Mouse (Mus musculus) left cerebral cortex, adult 11 months (tissue): Measurements from ENCODE around the gene Mtss1l.

Experiments used
- DNase-seq: peaks from one replicate; pipeline ENCODE4 v3.0.0; 2022; ENCODE audit warnings: low spot score

The Mtss1l gene

GRCm38 (mm10) chr8:110738591-110739195 is 17.4 kb downstream of the Mtss1l start:
- DNase-seq = no peak

DNA sequence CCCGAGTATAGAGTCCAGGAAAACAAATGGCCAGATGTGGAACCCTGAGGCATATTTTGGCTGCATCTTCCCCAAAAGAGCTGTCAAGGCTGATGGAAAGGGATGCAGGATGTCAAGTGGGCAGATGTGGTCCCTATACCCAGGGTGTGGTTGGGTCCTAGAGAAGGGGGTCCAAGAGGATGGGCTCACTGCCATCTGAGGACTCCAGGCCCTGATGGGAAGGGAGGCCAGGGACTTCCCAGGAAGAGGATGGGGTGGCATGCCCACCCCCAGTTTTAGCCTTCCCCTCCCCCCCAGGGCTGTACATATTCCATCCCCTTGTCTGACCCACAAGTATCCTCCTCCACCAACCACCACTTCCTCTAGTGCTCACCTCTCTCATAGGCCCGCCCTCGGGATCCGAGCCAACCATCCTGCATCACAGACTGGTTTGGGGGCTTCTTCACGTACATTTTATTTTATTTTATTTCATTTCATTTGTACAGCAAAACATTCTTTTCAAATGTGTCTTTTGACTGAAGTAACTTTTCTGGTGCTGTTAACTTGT is 19.4 kb downstream of the Mtss1l start:
- DNase-seq = no peak

- DNase-seq = no peak
Observed at GRCm38 (mm10) chr8:110741816-110742451, 20.7 kb downstream of the Mtss1l start.

- DNase-seq = no peak
Observed at GRCm38 (mm10) chr8:110742452-110742818, 21.2 kb downstream of the Mtss1l start.

DNA sequence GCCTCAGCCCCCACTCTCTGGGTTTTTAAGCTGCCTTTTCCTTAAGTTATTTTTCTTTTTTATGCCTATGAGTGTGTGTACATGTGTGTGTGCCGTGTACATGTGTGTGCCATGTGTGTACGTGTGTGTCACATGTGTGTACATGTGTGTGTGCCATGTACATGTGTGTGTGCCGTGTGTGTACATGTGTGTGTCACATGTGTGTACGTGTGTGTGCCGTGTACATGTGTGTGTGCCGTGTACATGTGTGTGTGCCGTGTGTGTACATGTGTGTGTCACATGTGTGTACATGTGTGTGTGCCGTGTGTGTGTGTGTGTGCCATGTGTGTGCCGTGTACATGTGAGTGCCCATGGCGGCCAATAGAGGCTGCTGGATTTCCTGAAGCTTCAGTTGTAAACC is 23.9 kb downstream of the Mtss1l start:
- no peak for DNase-seq

GRCm38 (mm10) chr8:110746661-110747060 is 25.4 kb downstream of the Mtss1l start:
- no peak for DNase-seq

- DNase-seq = no peak
Observed at GRCm38 (mm10) chr8:110749500-110750170, 28.4 kb downstream of the Mtss1l start.

DNA sequence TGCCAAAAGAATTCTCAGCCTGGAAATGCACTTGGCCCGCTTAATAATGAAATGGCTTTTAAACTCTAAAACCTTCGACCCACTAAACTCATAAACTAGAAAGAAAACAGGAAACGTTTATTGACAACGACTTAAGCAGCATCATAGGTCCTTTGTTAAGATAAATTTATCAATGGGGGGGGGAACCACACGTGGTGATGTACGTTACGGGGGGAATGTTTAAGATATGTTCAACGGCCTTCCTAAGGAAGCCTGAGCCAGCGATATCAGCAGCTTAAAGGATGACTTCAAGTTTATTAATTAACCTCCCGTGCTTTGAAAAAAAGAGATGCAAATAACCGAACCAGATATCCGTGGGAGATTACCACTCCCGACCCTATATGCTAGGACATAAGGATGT is 29.0 kb downstream of the Mtss1l start:
- DNase-seq = no peak

DNA sequence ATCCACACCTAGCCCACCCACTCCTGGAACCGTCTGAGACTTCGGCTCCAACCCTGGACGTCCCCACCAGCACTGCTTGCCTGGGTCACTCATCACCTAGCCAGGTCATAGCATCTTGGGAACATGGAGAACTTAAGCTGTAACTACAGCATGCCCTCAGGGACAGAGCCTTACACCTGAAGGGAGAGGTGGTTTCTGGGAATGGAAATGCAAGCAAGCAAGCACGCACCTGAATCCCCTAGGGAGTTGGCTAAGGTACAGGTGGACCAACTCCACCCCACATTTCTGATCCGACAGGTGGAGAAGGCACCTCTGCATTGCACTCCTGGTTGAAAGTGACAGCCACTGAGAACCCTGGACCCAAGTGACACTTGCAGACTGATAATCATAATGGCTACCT is 30.2 kb downstream of the Mtss1l start:
- no peak for DNase-seq

DNA sequence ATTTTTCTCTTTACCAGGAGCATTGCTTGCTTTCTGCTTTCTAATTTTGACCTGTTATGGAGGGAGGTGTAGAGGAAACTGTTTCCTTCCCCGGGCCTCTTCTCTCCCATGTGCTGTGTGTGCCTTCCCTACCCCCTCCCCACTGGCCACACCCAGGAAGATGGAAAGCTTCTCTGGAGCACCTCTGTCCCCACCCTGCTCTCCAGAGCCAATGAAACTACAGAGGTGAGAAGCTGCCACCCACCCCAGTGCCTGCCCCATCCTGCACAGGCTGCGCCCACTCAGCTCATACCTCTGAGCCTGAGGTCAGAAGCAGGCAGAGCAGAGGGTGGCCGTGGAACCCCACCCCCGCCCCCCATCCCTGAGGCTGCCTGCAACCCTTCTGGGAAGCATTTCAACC is 33.4 kb downstream of the Mtss1l start:
- peak; percentile 55 for DNase-seq

- DNase-seq = peak; percentile 53
Observed at GRCm38 (mm10) chr8:110755511-110756170, 34.4 kb downstream of the Mtss1l start.

DNA sequence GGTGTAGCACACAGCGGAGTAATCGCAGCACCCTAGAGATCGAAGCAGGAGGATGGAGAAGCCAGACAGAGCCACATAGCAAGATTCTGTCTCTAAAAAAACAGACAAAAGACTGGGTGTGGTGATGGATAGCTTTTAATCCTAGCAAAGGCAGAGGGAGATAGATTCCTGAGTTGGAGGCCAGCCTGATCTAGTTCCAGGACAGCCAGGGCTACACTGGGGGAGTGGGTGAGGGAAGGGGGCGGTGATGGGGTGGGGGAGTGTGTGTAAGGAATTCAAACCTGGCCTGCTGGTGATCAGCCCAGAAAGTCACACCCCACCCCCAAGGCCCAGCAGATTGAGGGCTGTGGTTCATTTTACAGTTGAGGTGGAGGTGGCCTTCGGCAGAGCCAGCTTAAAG is 34.9 kb downstream of the Mtss1l start:
- no peak for DNase-seq

GRCm38 (mm10) chr8:110760280-110760940 is 39.1 kb downstream of the Mtss1l start:
- no peak for DNase-seq

DNA sequence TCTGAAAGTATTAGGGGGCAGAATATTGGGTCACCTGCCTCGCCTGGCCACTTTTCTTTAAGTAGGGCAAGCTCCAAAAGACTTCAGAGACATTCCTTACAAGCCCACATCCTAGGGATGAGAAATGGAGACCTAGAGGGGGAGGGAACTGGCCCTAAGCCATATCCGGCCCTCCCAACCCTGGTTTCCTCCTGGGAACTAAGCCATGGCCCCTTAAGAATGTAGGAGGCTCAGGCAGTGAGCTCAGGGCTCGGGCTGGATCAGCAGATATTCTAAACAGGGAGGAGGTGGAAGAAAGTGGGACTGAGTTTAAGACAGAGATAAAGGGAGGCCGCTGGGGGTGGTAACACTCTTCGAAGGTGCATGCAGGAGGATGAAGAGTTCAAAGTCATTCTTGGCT is 39.9 kb downstream of the Mtss1l start:
- DNase-seq = no peak

GRCm38 (mm10) chr8:110761988-110762387 is 40.7 kb downstream of the Mtss1l start:
- no peak for DNase-seq

GRCm38 (mm10) chr8:110764671-110765070 is 43.4 kb downstream of the Mtss1l start:
- no peak for DNase-seq

GRCm38 (mm10) chr8:110767261-110767660 is 46.0 kb downstream of the Mtss1l start:
- DNase-seq = no peak

DNA sequence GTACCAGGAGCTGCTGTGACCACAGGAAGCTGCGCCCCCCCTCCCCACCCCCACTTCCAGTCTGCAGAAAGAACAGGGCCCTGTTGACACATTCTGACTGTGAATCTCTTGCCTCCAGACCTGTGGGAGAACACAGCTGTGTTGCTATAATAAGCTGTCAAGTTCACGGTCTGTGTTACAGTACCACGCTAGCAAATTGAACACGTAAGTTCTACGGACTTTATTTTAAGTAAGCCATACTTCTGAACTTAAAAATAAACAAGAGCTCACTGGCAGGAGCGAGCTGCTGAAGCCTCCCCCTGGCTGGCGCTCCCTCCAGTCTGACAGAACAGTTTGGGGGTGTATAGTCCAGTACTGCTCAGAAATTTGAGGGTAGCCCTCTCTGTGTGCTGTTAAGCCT is 51.2 kb downstream of the Mtss1l start:
- no peak for DNase-seq

DNA sequence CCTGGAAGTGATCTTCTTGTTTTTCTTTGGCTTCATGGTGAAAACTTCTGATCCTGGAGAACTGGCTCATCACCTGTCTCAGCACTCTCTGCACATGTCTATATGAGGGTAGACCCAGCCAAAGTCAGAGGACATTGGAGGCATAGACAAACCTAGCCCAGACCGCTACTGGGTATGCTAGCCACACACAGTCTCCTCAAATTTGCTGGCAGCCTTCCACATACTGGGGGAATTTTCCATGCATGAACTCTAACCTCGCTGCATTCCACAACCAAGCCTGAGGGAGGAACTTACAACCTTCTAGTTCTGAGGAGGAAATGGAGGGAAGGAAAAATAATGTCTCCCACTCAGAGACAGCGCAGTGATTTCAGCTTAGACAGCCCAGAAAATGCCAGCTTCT is 52.8 kb downstream of the Mtss1l start:
- DNase-seq = no peak

DNA sequence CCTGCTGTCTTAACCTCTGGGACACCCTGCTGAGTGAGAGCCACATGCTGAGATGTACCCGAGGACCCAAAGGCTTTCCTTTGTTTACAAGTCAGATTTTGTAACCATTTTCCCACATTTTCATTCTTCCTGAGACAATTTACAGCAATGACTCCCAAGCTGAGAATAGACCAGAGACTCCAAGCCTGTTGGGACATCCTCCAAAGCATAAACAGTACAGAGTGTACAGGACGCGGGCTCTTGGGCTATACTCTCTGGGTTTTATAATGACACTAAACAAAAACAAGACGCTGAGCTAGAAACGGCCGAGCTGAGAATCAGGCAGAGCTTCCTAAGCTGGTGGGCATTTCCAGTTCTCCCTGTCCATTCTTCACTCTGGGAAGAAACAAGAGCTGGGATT is 53.4 kb downstream of the Mtss1l start:
- no peak for DNase-seq

- no peak for DNase-seq
Observed at GRCm38 (mm10) chr8:110775316-110775715, 54.0 kb downstream of the Mtss1l start.

GRCm38 (mm10) chr8:110775721-110776120 is 54.4 kb downstream of the Mtss1l start:
- DNase-seq = no peak
